Comparison of ENCODE assay signal across 9 mouse cellular contexts in the genomic region with DNA sequence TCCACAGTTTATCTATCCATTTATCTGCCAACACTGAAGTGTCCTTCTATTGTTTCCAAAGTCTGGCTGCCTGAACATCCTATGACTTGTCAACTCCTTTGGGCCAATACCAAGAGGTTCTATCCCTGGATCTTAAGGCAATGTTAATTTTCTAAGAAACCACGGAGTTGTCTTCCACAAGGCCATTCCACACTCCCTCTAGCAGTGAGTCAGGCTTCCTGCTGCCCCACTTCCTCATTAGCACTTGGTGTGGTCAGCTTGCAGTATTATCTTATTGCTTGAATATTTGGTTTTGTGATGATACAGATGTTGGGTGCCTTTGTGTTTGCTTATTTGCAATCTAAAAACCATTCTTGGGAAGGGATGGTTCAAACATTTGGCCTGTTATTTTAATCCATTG.
"Had no signal": no experiment of that assay in that cellular context is flagged by ENCODE, and none has a peak within 500 bp of the region (broad histone marks: within the 10 kb centered on the region; RNA-seq: fewer than 3 reads in every experiment).

No protein-coding gene starts in this region.

- DNase-seq: kidney, adult 8-10 months; kidney, postnatal 10 days; kidney, postnatal 36 days; layer of hippocampus, adult 9-11 months; liver, embryonic 13.5 days; lung, adult 2 months; midbrain, embryonic 14.5 days; thymus, adult 18-20 months; thymus, postnatal 36 days had no signal
